Mouse (Mus musculus) gastrocnemius, postnatal 4 days (tissue): ENCODE data around the gene Clca2. TPM values are rescaled to one million over a fixed set of nuclear protein-coding genes. Genes with fewer than 3 reads are reported as not detected.
"Not testable (repeated sequence)": the region's sequence is repeated elsewhere in the genome, so short reads cannot be mapped to it uniquely, and the experiment has no call there.

Experiments used
- DNase-seq, 2 experiments: peaks; one replicate each; pipeline ENCODE4 v3.0.0; 2021 to 2022; ENCODE audit warnings: low spot score in 2 of 2, mixed read lengths in 2 of 2
- total RNA-seq, 2 experiments: library from RNA; stranded (reverse); gene quantifications; 2 replicates each; pipeline ENCODE4 v1.2.3; 2021

Clca2 gene
- total RNA-seq, 2 experiments from 2014 or later: 0.75 to 0.81 TPM

- no peak for DNase-seq
Observed at GRCm38 (mm10) chr3:145087857-145088598, 11.2 kb downstream of the Clca2 start.

GRCm38 (mm10) chr3:145086180-145086579, 13.1 kb downstream of the Clca2 start:
- DNase-seq: no peak

- no peak for DNase-seq
Observed at GRCm38 (mm10) chr3:145083081-145083480, 16.2 kb downstream of the Clca2 start.

- DNase-seq: no peak
Observed at GRCm38 (mm10) chr3:145080904-145081303, 18.3 kb downstream of the Clca2 start.

DNA sequence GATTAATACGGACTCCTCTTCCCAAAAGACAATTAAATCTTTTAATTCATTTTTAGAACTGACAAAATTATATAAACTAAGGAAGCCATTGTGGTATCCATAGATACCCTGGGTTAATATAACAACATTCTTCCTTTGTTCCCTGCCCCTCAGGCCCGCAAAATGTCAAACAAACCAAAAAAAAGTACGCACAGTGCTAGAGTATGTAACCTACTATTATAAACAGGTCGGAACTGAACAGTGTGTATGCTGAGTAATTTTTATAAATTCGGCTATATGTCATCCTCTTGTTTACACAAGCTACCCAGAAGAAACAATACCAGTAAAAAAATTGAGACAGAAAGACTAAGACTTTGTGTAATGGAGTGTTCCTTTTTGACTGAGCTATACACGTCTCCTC, 20.8 kb downstream of the Clca2 start:
- DNase-seq: no peak

- no peak for DNase-seq
Observed at GRCm38 (mm10) chr3:145072339-145072738, 26.9 kb downstream of the Clca2 start.

- DNase-seq: no peak
Observed at GRCm38 (mm10) chr3:145068964-145069363, 30.3 kb downstream of the Clca2 start.

DNA sequence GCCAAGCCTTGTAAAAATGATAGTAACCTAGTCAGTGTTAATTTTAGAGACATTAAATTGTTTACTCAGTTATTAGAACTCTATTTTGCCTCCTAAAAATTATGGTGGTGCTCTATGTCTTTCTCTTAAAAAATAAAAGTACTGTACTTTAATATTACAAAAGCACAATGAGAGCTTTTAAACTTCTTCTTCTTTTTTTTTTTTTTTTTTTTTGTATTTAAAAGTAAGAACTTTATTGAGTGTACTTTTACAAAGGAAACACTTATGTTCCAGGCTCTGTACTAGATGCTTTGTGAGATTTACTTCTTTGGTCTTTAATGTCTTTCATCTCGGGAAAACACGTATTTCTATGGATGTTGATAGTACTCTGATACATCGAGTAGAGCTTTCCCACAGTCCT, 44.1 kb downstream of the Clca2 start:
- DNase-seq: not testable (repeated sequence)

GRCm38 (mm10) chr3:145049820-145050219, 49.4 kb downstream of the Clca2 start:
- DNase-seq: no peak

- DNase-seq: no peak
Observed at GRCm38 (mm10) chr3:145038813-145039212, 60.4 kb downstream of the Clca2 start.

GRCm38 (mm10) chr3:145032676-145033075, 66.6 kb downstream of the Clca2 start, which contains the start of gene Clca1:
TSS of gene Clca1 (minus strand) at chr3:145032776.
- DNase-seq: no peak

- DNase-seq: no peak
Observed at GRCm38 (mm10) chr3:145028036-145028435, 71.2 kb downstream of the Clca2 start.

GRCm38 (mm10) chr3:145026750-145027149, 72.5 kb downstream of the Clca2 start:
- no peak for DNase-seq

Other genes starting within 250 kb of the Clca2 start
- not detected for gene Clca4b, start 166.9 kb downstream of the Clca2 start, total RNA-seq
- not detected for gene Clca4a, start 124.4 kb downstream of the Clca2 start, total RNA-seq
- not detected for gene Clca1, start 66.7 kb downstream of the Clca2 start, total RNA-seq
- 10 to 100 TPM; 11.3 to 17.6 TPM for gene Odf2l, start 19.1 kb upstream of the Clca2 start, total RNA-seq
- gene Col24a1, start 193.0 kb upstream of the Clca2 start, total RNA-seq: 10 to 100 TPM; 10.5 to 11.2 TPM